Mouse (Mus musculus) cerebellum, adult 2 months (tissue): ENCODE results near the gene Abtb1.

Source experiments
- CTCF ChIP-seq: fragments of 200-500 bp; IDR thresholded peaks from 2 replicates; pipeline ENCODE4 v1.5.1; 2011; ENCODE audit warnings: low read depth, mild to moderate bottlenecking, control low read depth, low read length, moderate library complexity, borderline replicate concordance; ENCODE audit not compliant: insufficient read depth
- POLR2A ChIP-seq: fragments of 200-500 bp; IDR thresholded peaks from 2 replicates; pipeline ENCODE4 v1.6.1; 2011; ENCODE audit warnings: low read length, control low read depth, borderline replicate concordance; ENCODE audit not compliant: insufficient read depth

- TF ChIP-seq POLR2A (no peak), CTCF (no peak)
These were observed 29.8 kb downstream of the Abtb1 start for GRCm38 (mm10) chr6:88811880-88812400.
